Mouse (Mus musculus) stomach, postnatal 0 days (tissue): Measurements from ENCODE around the gene Nfic. TPM values are rescaled to one million over a fixed set of nuclear protein-coding genes. Genes with fewer than 3 reads are reported as not detected.

Experiments used
- ATAC-seq: fragments of 200-750 bp; cut with Nextera tagmentation; 2 replicates; pipeline ENCODE4 v1.8.0; 2017; ENCODE audit not compliant: low FRiP score, low TSS enrichment
- DNase-seq: peaks from one replicate; pipeline ENCODE4 v3.0.0-alpha.2; 2016; ENCODE audit warnings: low spot score
- H3K27ac ChIP-seq: fragments of 300-500 bp; sonication (generic); replicated peaks from 2 replicates; pipeline ENCODE4 v1.5.1; 2014; ENCODE audit warnings: mild to moderate bottlenecking, control low read depth
- H3K27me3 ChIP-seq: fragments of 300-500 bp; sonication (generic); 2 replicates; pipeline ENCODE4 v1.6.1; 2014; ENCODE audit warnings: low read length; ENCODE audit not compliant: control insufficient read depth, insufficient read depth
- H3K36me3 ChIP-seq: fragments of 300-500 bp; sonication (generic); 2 replicates; pipeline ENCODE4 v1.6.1; 2014; ENCODE audit warnings: low read length, mixed read lengths; ENCODE audit not compliant: control insufficient read depth, insufficient read depth
- H3K4me1 ChIP-seq: fragments of 300-500 bp; sonication (generic); replicated peaks from 2 replicates; pipeline ENCODE4 v1.6.1; 2014; ENCODE audit warnings: antibody characterized with exemption; ENCODE audit not compliant: control insufficient read depth, insufficient read depth
- H3K4me2 ChIP-seq: fragments of 300-500 bp; sonication (generic); replicated peaks from 2 replicates; pipeline ENCODE4 v1.6.1; 2014; ENCODE audit warnings: low read depth, mild to moderate bottlenecking, control low read depth, moderate library complexity
- H3K4me3 ChIP-seq: fragments of 300-500 bp; sonication (generic); 2 replicates; pipeline ENCODE4 v1.5.1; 2014; ENCODE audit warnings: low read depth, low read length, control low read depth
- H3K9ac ChIP-seq: fragments of 300-500 bp; sonication (generic); 2 replicates; pipeline ENCODE4 v1.6.1; 2014; ENCODE audit warnings: mild to moderate bottlenecking, low read length, control low read depth, mixed read lengths
- H3K9me3 ChIP-seq: fragments of 300-500 bp; sonication (generic); 2 replicates; pipeline ENCODE4 v1.6.1; 2016; ENCODE audit warnings: low read length; ENCODE audit not compliant: control insufficient read depth
- CTCF ChIP-seq: IDR thresholded peaks from 2 replicates; pipeline ENCODE4 v1.5.1; 2016; ENCODE audit warnings: antibody characterized with exemption, low read depth, mild to moderate bottlenecking, moderate library complexity
- EP300 ChIP-seq: optimal IDR thresholded peaks from 2 replicates; pipeline ENCODE3; 2016; ENCODE audit warnings: antibody characterized with exemption
- whole genome bisulfite sequencing: fragments of 180-500 bp; shearing (Covaris S2); extraction: QIAGEN DNeasy Blood & Tissue Kit; methylation state at CpG from one replicate; pipeline ENCODE4 v1.1.7; 2014; 5-methylcytosine and 5-hydroxymethylcytosine counted together
- polyA plus RNA-seq: library from polyadenylated mRNA; unstranded; fragments of >200 nt; fragmentation: Nextera tagmentation; extraction: Ambion mirVana; gene quantifications from 2 replicates; pipeline ENCODE4 v1.2.1, GENCODE M21; 2015

Nfic gene
- polyA plus RNA-seq, 1 experiment from 2014 or later = 40.4 TPM

- WGBS = 8% methylated on average over 5 of the region's 5 CpGs
- Histone ChIP-seq H3K4me3 (no peak overlapping the region), H3K36me3 (no peaks in the 10 kb centered on the region), H3K27ac (no peak overlapping the region; the same call in 1 of the 2 replicates), H3K4me1 (0 out of 2 replicates have a peak, but pooled peaks cover 3% of the 10 kb centered on the region), H3K9ac (no peak overlapping the region), H3K9me3 (no peaks in the 10 kb centered on the region), H3K27me3 (peaks cover 7% of the 10 kb centered on the region), H3K4me2 (no peak overlapping the region)
- no peak for TF ChIP-seq EP300
- 0 out of 2 replicates have a peak, but pooled peaks have one; percentile 27 for TF ChIP-seq CTCF
- ATAC-seq (peak; percentile 79), DNase-seq (peak; percentile 82)
Observed at GRCm38 (mm10) chr10:81465265-81465645, 9.8 kb upstream of the Nfic start.

GRCm38 (mm10) chr10:81464405-81465264 lies 9.2 kb upstream of the Nfic start:
- Histone ChIP-seq H3K36me3 (no peaks in the 10 kb centered on the region), H3K9me3 (no peaks in the 10 kb centered on the region), H3K4me2 (peak overlapping the region; percentile 43), H3K4me1 (0 out of 2 replicates have a peak, but pooled peaks cover 3% of the 10 kb centered on the region), H3K4me3 (peak overlapping the region; percentile 24; the same call in 1 of the 2 replicates), H3K27me3 (peaks cover 7% of the 10 kb centered on the region), H3K27ac (no peak overlapping the region; the same call in 1 of the 2 replicates), H3K9ac (no peak overlapping the region)
- 4% methylated on average over 32 of the region's 33 CpGs for WGBS
- peak; percentile 93 for DNase-seq
- no peak for TF ChIP-seq EP300
- TF ChIP-seq CTCF = no peak
- peak; percentile 92 for ATAC-seq

GRCm38 (mm10) chr10:81463531-81463930 lies 8.1 kb upstream of the Nfic start:
- no peak overlapping the region for H3K9ac ChIP-seq
- H3K9me3 ChIP-seq = no peaks in the 10 kb centered on the region
- H3K4me3 ChIP-seq = no peak overlapping the region
- no peak for TF ChIP-seq EP300
- no peak for TF ChIP-seq CTCF
- H3K4me2 ChIP-seq = no peak overlapping the region
- H3K36me3 ChIP-seq = no peaks in the 10 kb centered on the region
- peaks cover 7% of the 10 kb centered on the region for H3K27me3 ChIP-seq
- DNase-seq (peak; percentile 14), ATAC-seq (no peak)
- H3K27ac ChIP-seq = no peak overlapping the region
- 0 out of 2 replicates have a peak, but pooled peaks cover 3% of the 10 kb centered on the region for H3K4me1 ChIP-seq
- 75% methylated on average over 4 of the region's 4 CpGs for WGBS

- no peak for TF ChIP-seq CTCF
- TF ChIP-seq EP300 = no peak
- no peak overlapping the region for H3K27ac ChIP-seq
- ATAC-seq = no peak
- no peak for DNase-seq
- H3K4me3 ChIP-seq = no peak overlapping the region
- no peaks in the 10 kb centered on the region for H3K36me3 ChIP-seq
- no peaks in the 10 kb centered on the region for H3K9me3 ChIP-seq
- peaks cover 7% of the 10 kb centered on the region for H3K27me3 ChIP-seq
- no peak overlapping the region for H3K9ac ChIP-seq
- H3K4me1 ChIP-seq = 0 out of 2 replicates have a peak, but pooled peaks cover 3% of the 10 kb centered on the region
- whole genome bisulfite sequencing = 73% methylated on average over 7 of the region's 7 CpGs
- no peak overlapping the region for H3K4me2 ChIP-seq
Observed at GRCm38 (mm10) chr10:81462917-81463316, 7.5 kb upstream of the Nfic start.

- 0 out of 2 replicates have a peak overlapping the region, but pooled peaks have one; percentile 14 for H3K4me2 ChIP-seq
- H3K4me3 ChIP-seq = no peak overlapping the region
- peaks cover 7% of the 10 kb centered on the region for H3K27me3 ChIP-seq
- no peak overlapping the region for H3K27ac ChIP-seq
- 0 out of 2 replicates have a peak, but pooled peaks cover 3% of the 10 kb centered on the region for H3K4me1 ChIP-seq
- 34% methylated on average over 7 of the region's 7 CpGs for WGBS
- no peak overlapping the region for H3K9ac ChIP-seq
- no peak for ATAC-seq
- TF ChIP-seq CTCF = no peak
- no peak for TF ChIP-seq EP300
- H3K9me3 ChIP-seq = no peaks in the 10 kb centered on the region
- no peaks in the 10 kb centered on the region for H3K36me3 ChIP-seq
- DNase-seq = peak; percentile 16
Observed at GRCm38 (mm10) chr10:81462415-81462804, 7.0 kb upstream of the Nfic start.
